Mouse (Mus musculus): ENCODE measurements around the gene Ufm1.

- no peak for TF ChIP-seq CTCF (IDR thresholded peaks at IDR 0.05; ENCODE audit: borderline replicate concordance, insufficient read depth, low read length)
- TF ChIP-seq POLR2A (IDR thresholded peaks at IDR 0.05; ENCODE audit: low read depth, low read length) = no peak
Measured at GRCm38 (mm10) chr3:53834238-53834637, 29.4 kb downstream of the Ufm1 start.

All from embryonic fibroblast, embryonic 13.5 days (primary cell).